Mouse (Mus musculus): ENCODE data around the gene Olfml2a. TPM values are rescaled to one million over a fixed set of nuclear protein-coding genes. Genes with fewer than 3 reads are reported as not detected.

Gene Olfml2a
- polyA plus RNA-seq, 1 experiment from 2014 or later: 2.7 TPM

GRCm38 (mm10) chr2:38969650-38970049 is 37.9 kb downstream of the Olfml2a start:
- H3K4me1 ChIP-seq (ENCODE audit: insufficient read depth): no peaks in the 10 kb centered on the region
- H3K9me3 ChIP-seq (ENCODE audit: low read depth, low read length): no peaks in the 10 kb centered on the region
- TF ChIP-seq CTCF (IDR thresholded peaks at IDR 0.05; ENCODE audit: low read depth): no peak
- no peaks in the 10 kb centered on the region for H3K36me3 ChIP-seq (ENCODE audit: insufficient read depth)
- ATAC-seq (ENCODE audit: insufficient read depth) (no peak), DNase-seq (no peak)
- no peak overlapping the region for H3K27ac ChIP-seq (ENCODE audit: low read depth)
- 80% methylated on average over 2 of the region's 2 CpGs for WGBS
- no peak overlapping the region for H3K4me2 ChIP-seq
- H3K27me3 ChIP-seq (ENCODE audit: insufficient read depth, low read length): no peaks in the 10 kb centered on the region
- no peak overlapping the region for H3K9ac ChIP-seq
- H3K4me3 ChIP-seq (ENCODE audit: low read depth, low read length): no peak overlapping the region

GRCm38 (mm10) chr2:38970057-38970456 is 38.3 kb downstream of the Olfml2a start:
- H3K4me3 ChIP-seq (ENCODE audit: low read depth, low read length): no peak overlapping the region
- ATAC-seq (ENCODE audit: insufficient read depth) (no peak), DNase-seq (no peak)
- no peak overlapping the region for H3K9ac ChIP-seq
- H3K27ac ChIP-seq (ENCODE audit: low read depth): no peak overlapping the region
- H3K9me3 ChIP-seq (ENCODE audit: low read depth, low read length): no peaks in the 10 kb centered on the region
- H3K4me2 ChIP-seq: no peak overlapping the region
- H3K4me1 ChIP-seq (ENCODE audit: insufficient read depth): no peaks in the 10 kb centered on the region
- 56% methylated on average over 5 of the region's 5 CpGs for WGBS
- no peaks in the 10 kb centered on the region for H3K36me3 ChIP-seq (ENCODE audit: insufficient read depth)
- TF ChIP-seq CTCF (IDR thresholded peaks at IDR 0.05; ENCODE audit: low read depth): no peak
- H3K27me3 ChIP-seq (ENCODE audit: insufficient read depth, low read length): no peaks in the 10 kb centered on the region

- Histone ChIP-seq H3K4me1 (ENCODE audit: insufficient read depth) (no peaks in the 10 kb centered on the region), H3K27ac (ENCODE audit: low read depth) (no peak overlapping the region), H3K27me3 (ENCODE audit: insufficient read depth, low read length) (no peaks in the 10 kb centered on the region), H3K36me3 (ENCODE audit: insufficient read depth) (no peaks in the 10 kb centered on the region), H3K4me2 (no peak overlapping the region), H3K4me3 (ENCODE audit: low read depth, low read length) (no peak overlapping the region), H3K9ac (no peak overlapping the region), H3K9me3 (ENCODE audit: low read depth, low read length) (no peaks in the 10 kb centered on the region)
- no peak for TF ChIP-seq CTCF (IDR thresholded peaks at IDR 0.05; ENCODE audit: low read depth)
- ATAC-seq (ENCODE audit: insufficient read depth): no peak
- DNase-seq: no peak
- 29% methylated on average over 2 of the region's 2 CpGs for WGBS
Observed at GRCm38 (mm10) chr2:38973223-38973622, 41.4 kb downstream of the Olfml2a start.

- no peaks in the 10 kb centered on the region for H3K27me3 ChIP-seq (ENCODE audit: insufficient read depth, low read length)
- H3K4me2 ChIP-seq: no peak overlapping the region
- H3K4me3 ChIP-seq (ENCODE audit: low read depth, low read length): no peak overlapping the region
- ATAC-seq (ENCODE audit: insufficient read depth) (no peak), DNase-seq (no peak)
- H3K9ac ChIP-seq: no peak overlapping the region
- WGBS: 68% methylated on average over 7 of the region's 7 CpGs
- no peaks in the 10 kb centered on the region for H3K4me1 ChIP-seq (ENCODE audit: insufficient read depth)
- no peak overlapping the region for H3K27ac ChIP-seq (ENCODE audit: low read depth)
- H3K36me3 ChIP-seq (ENCODE audit: insufficient read depth): no peaks in the 10 kb centered on the region
- no peaks in the 10 kb centered on the region for H3K9me3 ChIP-seq (ENCODE audit: low read depth, low read length)
- TF ChIP-seq CTCF (IDR thresholded peaks at IDR 0.05; ENCODE audit: low read depth): no peak
Observed at GRCm38 (mm10) chr2:38973701-38974100, 41.9 kb downstream of the Olfml2a start.

- Histone ChIP-seq H3K4me1 (ENCODE audit: insufficient read depth) (no peaks in the 10 kb centered on the region), H3K9me3 (ENCODE audit: low read depth, low read length) (no peaks in the 10 kb centered on the region), H3K27me3 (ENCODE audit: insufficient read depth, low read length) (no peaks in the 10 kb centered on the region), H3K27ac (ENCODE audit: low read depth) (no peak overlapping the region), H3K9ac (no peak overlapping the region), H3K4me2 (no peak overlapping the region), H3K36me3 (ENCODE audit: insufficient read depth) (no peaks in the 10 kb centered on the region), H3K4me3 (ENCODE audit: low read depth, low read length) (no peak overlapping the region)
- ATAC-seq (ENCODE audit: insufficient read depth): no peak
- no peak for TF ChIP-seq CTCF (IDR thresholded peaks at IDR 0.05; ENCODE audit: low read depth)
- DNase-seq: no peak
- 40% methylated on average over 2 of the region's 2 CpGs for WGBS
Observed at GRCm38 (mm10) chr2:38974171-38974570, 42.4 kb downstream of the Olfml2a start.

- Histone ChIP-seq H3K9ac (no peak overlapping the region), H3K36me3 (ENCODE audit: insufficient read depth) (no peaks in the 10 kb centered on the region), H3K4me1 (ENCODE audit: insufficient read depth) (no peaks in the 10 kb centered on the region), H3K4me3 (ENCODE audit: low read depth, low read length) (no peak overlapping the region), H3K27ac (ENCODE audit: low read depth) (no peak overlapping the region), H3K9me3 (ENCODE audit: low read depth, low read length) (no peaks in the 10 kb centered on the region), H3K27me3 (ENCODE audit: insufficient read depth, low read length) (no peaks in the 10 kb centered on the region), H3K4me2 (no peak overlapping the region)
- no peak for ATAC-seq (ENCODE audit: insufficient read depth)
- WGBS: 71% methylated on average over 3 of the region's 3 CpGs
- no peak for TF ChIP-seq CTCF (IDR thresholded peaks at IDR 0.05; ENCODE audit: low read depth)
- DNase-seq: no peak
Observed at GRCm38 (mm10) chr2:38975181-38975580, 43.4 kb downstream of the Olfml2a start.

- H3K4me3 ChIP-seq (ENCODE audit: low read depth, low read length): no peak overlapping the region
- H3K4me2 ChIP-seq: no peak overlapping the region
- H3K36me3 ChIP-seq (ENCODE audit: insufficient read depth): no peaks in the 10 kb centered on the region
- H3K4me1 ChIP-seq (ENCODE audit: insufficient read depth): no peaks in the 10 kb centered on the region
- DNase-seq (no peak), ATAC-seq (ENCODE audit: insufficient read depth) (no peak)
- no peak overlapping the region for H3K9ac ChIP-seq
- TF ChIP-seq CTCF (IDR thresholded peaks at IDR 0.05; ENCODE audit: low read depth): no peak
- no peak overlapping the region for H3K27ac ChIP-seq (ENCODE audit: low read depth)
- no peaks in the 10 kb centered on the region for H3K9me3 ChIP-seq (ENCODE audit: low read depth, low read length)
- 79% methylated on average over 20 of the region's 21 CpGs for WGBS
- H3K27me3 ChIP-seq (ENCODE audit: insufficient read depth, low read length): no peaks in the 10 kb centered on the region
Observed at GRCm38 (mm10) chr2:38975941-38976805, 44.4 kb downstream of the Olfml2a start.
